Mouse (Mus musculus) neural tube, embryonic 13.5 days (tissue): ENCODE measurements at regions not wholly inside any gene's neighbourhood (a gene's known extent, or its start where the extent isn't known, plus 50 kb on each side); places are given as distances from the start of the nearest gene placed in this dataset.

Experiments
- ATAC-seq: fragments of 200-750 bp; cut with Nextera tagmentation; 2 replicates; pipeline ENCODE4 v1.8.0; 2017; ENCODE audit warnings: low read depth, mild to moderate bottlenecking, moderate TSS enrichment, moderate library complexity
- H3K27ac ChIP-seq: fragments of 300-500 bp; sonication (generic); replicated peaks from 2 replicates; pipeline ENCODE4 v1.5.1; 2015; ENCODE audit warnings: moderate library complexity, mild to moderate bottlenecking, inconsistent platforms
- H3K27me3 ChIP-seq: fragments of 300-500 bp; sonication (generic); 2 replicates; pipeline ENCODE4 v1.6.1; 2015; ENCODE audit warnings: mild to moderate bottlenecking, inconsistent platforms
- H3K36me3 ChIP-seq: fragments of 300-500 bp; sonication (generic); 2 replicates; pipeline ENCODE4 v1.6.1; 2015; ENCODE audit warnings: mild to moderate bottlenecking, inconsistent platforms
- H3K4me1 ChIP-seq: fragments of 300-500 bp; sonication (generic); replicated peaks from 2 replicates; pipeline ENCODE4 v1.6.1; 2015; ENCODE audit warnings: inconsistent platforms
- H3K4me2 ChIP-seq: fragments of 300-500 bp; sonication (generic); 2 replicates; pipeline ENCODE4 v1.6.1; 2015; ENCODE audit warnings: inconsistent platforms, mild to moderate bottlenecking, moderate library complexity
- H3K4me3 ChIP-seq: fragments of 300-500 bp; sonication (generic); 2 replicates; pipeline ENCODE4 v1.5.1; 2015; ENCODE audit warnings: mild to moderate bottlenecking, inconsistent platforms
- H3K9ac ChIP-seq: fragments of 300-500 bp; sonication (generic); 2 replicates; pipeline ENCODE4 v1.6.1; 2015; ENCODE audit warnings: moderate library complexity, mild to moderate bottlenecking, inconsistent platforms
- H3K9me3 ChIP-seq: fragments of 300-500 bp; sonication (generic); 2 replicates; pipeline ENCODE4 v1.6.1; 2016; ENCODE audit warnings: inconsistent platforms
- WGBS: fragments of 180-500 bp; shearing (Covaris S2); methylation state at CpG from one replicate; pipeline ENCODE4 v1.1.7; 2015; 5-methylcytosine and 5-hydroxymethylcytosine counted together

DNA sequence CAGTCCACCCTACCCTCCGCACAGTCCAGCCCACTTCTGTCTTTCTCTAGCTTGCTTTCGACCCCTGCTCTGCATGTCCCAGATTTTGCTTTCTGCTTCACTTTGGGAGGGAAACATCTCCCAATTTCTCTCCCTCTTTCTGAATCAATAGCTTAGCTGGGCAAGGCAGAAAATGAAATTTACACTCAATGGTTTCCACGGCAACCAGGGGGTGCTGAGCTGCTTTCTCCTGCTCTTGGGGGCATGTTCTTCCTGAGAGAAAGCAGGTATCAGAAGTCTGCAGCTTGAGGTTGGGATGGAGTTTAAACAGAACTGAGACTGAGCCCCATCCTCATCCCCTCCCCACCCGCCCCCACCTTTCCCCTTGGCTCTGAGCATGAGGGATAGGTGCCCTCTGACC lies 82.1 kb downstream of the Tpra1 start:
- peak overlapping the region; percentile 26; the same call in 1 of the 2 replicates for H3K9ac ChIP-seq
- no peaks in the 10 kb centered on the region for H3K9me3 ChIP-seq
- H3K4me2 ChIP-seq = no peak overlapping the region
- no peak overlapping the region for H3K4me3 ChIP-seq
- peaks cover 27% of the 10 kb centered on the region for H3K4me1 ChIP-seq
- H3K36me3 ChIP-seq = no peaks in the 10 kb centered on the region
- no peak overlapping the region for H3K27ac ChIP-seq
- H3K27me3 ChIP-seq = peaks cover 16% of the 10 kb centered on the region; the same call in 1 of the 2 replicates
- 71% methylated on average over 4 of the region's 4 CpGs for WGBS
- no peak for ATAC-seq

DNA sequence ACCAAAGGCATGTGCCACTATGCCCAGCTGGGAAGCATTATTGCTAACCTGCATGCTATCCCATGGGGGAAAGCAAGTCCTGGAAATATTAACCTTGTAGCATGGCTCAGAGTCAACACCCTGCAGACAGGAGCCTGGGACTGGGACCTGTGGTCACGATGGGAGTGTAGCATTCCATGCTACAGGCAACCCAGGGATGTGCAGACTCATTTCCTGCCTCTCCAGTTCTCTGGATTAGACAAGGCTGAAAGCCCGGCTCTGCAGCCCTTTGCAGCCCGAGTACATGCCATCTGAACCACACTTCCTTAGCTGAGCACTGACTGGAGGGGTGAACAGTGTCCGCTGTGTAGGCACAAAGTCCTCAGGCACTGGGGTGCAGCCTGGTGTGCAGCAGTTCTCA lies 82.8 kb downstream of the Tpra1 start:
- 68% methylated on average over 4 of the region's 4 CpGs for WGBS
- Histone ChIP-seq H3K27me3 (peaks cover 16% of the 10 kb centered on the region), H3K4me3 (no peak overlapping the region), H3K36me3 (no peaks in the 10 kb centered on the region), H3K4me2 (no peak overlapping the region), H3K27ac (no peak overlapping the region), H3K4me1 (peaks cover 20% of the 10 kb centered on the region), H3K9me3 (no peaks in the 10 kb centered on the region), H3K9ac (no peak overlapping the region)
- no peak for ATAC-seq

DNA sequence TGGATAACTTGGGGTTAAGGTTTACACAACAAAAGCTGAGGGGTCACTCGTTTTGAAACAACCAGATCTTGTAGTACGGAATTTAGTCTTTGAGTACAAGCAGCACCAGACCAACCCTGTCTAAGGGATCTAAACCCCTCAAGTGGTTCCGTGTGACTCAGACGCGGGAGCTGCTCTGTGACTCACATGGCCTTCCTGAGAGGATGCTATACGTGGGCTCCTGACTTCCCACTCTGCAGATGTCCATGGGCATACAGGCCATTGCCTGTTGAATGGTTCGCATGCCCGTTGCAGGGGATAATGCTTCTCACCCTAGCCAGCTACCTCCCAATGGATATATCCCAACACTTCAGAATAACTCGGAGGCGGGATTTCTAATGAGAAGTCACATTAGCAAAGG lies 86.5 kb downstream of the Tpra1 start:
- WGBS = 91% methylated on average over 10 of the region's 10 CpGs
- no peak overlapping the region for H3K27ac ChIP-seq
- no peak for ATAC-seq
- no peak overlapping the region for H3K4me2 ChIP-seq
- H3K4me1 ChIP-seq = peaks cover 7% of the 10 kb centered on the region
- H3K4me3 ChIP-seq = no peak overlapping the region
- peaks cover 17% of the 10 kb centered on the region for H3K27me3 ChIP-seq
- no peaks in the 10 kb centered on the region for H3K9me3 ChIP-seq
- no peaks in the 10 kb centered on the region for H3K36me3 ChIP-seq
- H3K9ac ChIP-seq = no peak overlapping the region

DNA sequence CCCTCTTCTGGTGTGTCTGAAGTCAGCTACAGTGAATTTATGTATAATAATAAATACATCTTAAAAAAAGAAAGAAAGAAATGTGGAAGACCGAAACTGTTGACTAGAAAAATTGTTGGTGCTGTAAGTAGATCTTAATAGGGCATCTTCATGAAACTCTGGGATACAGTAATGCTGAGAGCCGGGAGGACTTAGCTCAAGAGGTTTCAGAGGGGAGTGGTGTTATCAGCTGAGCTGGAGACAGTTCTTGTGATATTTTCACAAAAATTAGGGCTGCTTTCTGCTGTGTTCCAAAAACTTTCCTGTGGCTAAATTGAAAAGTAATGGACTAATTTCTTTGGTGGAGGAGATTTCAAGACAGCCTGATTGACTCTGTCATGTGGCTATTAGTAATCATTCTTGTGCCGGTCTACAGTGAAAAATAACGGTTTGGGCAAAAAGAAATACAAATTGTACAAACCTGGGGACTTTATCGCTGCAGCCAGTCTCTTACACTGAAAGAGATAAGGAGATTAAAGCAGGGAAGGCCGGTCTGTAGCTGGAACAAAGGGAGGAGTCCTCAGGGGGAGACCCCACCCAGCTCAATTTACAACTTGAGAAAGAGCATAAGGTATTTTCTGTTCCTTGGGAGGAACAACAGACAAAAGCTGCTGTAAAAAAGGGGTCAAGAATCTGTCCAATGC lies 87.7 kb downstream of the Tpra1 start:
- no peak overlapping the region for H3K27ac ChIP-seq
- H3K4me1 ChIP-seq = no peaks in the 10 kb centered on the region
- 77% methylated on average over 6 of the region's 6 CpGs for WGBS
- H3K4me3 ChIP-seq = no peak overlapping the region
- H3K9me3 ChIP-seq = no peaks in the 10 kb centered on the region
- H3K27me3 ChIP-seq = peaks cover 28% of the 10 kb centered on the region
- H3K9ac ChIP-seq = no peak overlapping the region
- H3K4me2 ChIP-seq = no peak overlapping the region
- ATAC-seq = no peak
- no peaks in the 10 kb centered on the region for H3K36me3 ChIP-seq

DNA sequence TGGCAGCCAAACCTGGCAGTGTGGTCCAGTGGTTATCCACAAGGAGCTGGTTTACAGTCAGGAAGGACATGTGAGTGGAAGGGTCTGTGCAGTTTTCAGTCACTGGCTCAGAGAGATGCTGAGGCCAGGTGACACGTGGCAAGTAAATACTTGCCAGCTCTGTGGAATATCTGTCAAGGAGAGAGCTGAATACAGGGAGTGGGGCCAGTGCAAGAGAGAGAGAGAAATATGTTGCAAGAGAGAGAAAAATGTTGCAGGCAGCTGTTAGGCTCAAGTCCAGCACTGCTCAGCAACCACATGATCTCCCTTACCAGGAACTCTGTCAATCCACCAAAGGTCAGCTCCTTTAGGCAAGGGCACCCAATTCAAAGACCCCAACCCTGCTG lies 88.2 kb downstream of the Tpra1 start:
- H3K27me3 ChIP-seq = peaks cover 29% of the 10 kb centered on the region
- 54% methylated on average over 1 of the region's 1 CpGs for WGBS
- H3K9ac ChIP-seq = no peak overlapping the region
- H3K9me3 ChIP-seq = no peaks in the 10 kb centered on the region
- no peak overlapping the region for H3K4me3 ChIP-seq
- H3K36me3 ChIP-seq = no peaks in the 10 kb centered on the region
- no peak for ATAC-seq
- H3K27ac ChIP-seq = no peak overlapping the region
- H3K4me2 ChIP-seq = no peak overlapping the region
- no peaks in the 10 kb centered on the region for H3K4me1 ChIP-seq

DNA sequence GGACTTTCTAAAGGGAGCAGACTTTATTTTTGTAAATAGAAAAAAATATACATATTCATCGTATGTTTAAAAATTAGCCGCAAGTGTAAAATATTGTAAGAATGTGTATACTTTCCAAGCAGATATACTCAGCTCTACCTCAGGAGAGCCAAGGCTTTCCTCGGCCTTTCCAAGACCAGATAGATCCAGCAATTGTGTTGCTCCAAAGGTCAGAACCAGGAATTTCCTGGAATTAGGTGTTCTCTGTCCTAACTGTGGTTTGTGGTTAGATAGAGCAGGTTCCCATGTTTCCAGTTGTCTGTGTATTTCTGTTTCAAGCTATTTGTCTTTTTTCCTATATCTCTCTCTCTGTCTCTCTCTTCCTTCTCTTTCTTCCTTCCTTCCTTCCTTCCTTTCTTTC lies 93.0 kb downstream of the Tpra1 start:
- no peak overlapping the region for H3K4me3 ChIP-seq
- H3K27ac ChIP-seq = no peak overlapping the region
- H3K27me3 ChIP-seq = peaks cover 39% of the 10 kb centered on the region
- H3K9me3 ChIP-seq = no peaks in the 10 kb centered on the region
- no peak for ATAC-seq
- no peaks in the 10 kb centered on the region for H3K36me3 ChIP-seq
- no peak overlapping the region for H3K4me2 ChIP-seq
- H3K4me1 ChIP-seq = peaks cover 7% of the 10 kb centered on the region; the same call in 1 of the 2 replicates
- WGBS = 86% methylated on average over 3 of the region's 3 CpGs
- H3K9ac ChIP-seq = no peak overlapping the region

DNA sequence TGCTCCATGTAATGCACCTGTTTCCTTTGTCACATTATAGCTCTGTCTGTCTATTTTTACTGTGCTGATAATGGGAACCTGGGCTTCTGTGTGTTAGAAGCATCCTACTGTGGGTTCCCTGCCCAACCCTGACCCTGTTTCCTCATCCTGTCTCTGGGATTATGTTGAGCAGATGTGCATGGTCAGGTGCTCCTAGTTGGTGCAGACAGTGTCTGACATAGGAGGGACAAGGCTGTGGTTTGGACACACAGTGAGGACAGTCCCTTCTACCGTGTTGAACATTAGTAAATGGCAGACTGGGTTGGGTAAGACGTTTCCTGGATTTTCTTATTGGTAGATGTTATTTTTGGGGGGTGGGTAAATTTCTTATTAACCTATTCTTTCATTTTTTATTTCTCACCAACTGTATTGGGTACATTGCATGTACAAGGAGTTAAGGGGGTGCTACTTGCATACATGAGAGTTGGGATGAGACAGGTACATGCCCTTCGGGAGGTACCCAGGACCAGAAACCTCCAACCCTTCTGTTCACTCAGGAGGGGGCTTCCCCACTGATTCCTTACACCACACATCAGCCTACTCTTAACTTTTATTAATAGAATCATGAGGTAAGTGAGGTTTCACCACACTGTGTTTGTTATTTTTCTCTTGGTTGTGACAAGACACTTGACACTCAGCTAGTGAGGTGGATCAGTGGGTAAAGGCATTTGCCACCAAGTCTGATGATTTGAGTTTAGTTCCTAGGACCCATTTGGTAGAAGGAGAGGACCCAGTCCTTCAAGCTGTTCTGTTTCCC lies 97.1 kb downstream of the Tpra1 start:
- Histone ChIP-seq H3K27ac (no peak overlapping the region), H3K4me1 (peaks cover 21% of the 10 kb centered on the region), H3K4me2 (no peak overlapping the region), H3K27me3 (peaks cover 41% of the 10 kb centered on the region), H3K36me3 (no peaks in the 10 kb centered on the region), H3K9ac (no peak overlapping the region), H3K9me3 (no peaks in the 10 kb centered on the region), H3K4me3 (no peak overlapping the region)
- WGBS = 97% methylated on average over 3 of the region's 3 CpGs
- ATAC-seq = no peak

DNA sequence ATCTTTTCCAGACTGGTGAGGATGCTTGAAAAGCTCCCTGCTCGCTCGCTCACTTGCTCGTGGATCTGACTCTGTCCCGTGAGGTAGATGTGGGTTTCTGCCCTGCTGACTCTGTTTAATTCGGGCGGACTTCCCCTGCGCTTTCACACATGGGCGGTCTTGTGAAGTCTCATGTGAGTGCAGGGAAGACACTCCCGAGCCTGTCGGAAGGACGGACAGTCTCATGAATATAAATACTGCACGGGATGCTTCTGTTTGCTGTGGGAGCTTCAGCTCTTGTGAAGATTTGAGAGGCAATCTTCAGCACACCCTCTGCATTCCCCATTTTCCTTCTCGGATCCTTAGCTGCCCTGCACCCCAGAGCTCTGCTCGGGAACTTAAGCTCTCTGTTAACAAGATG lies 98.3 kb downstream of the Tpra1 start:
- no peak for ATAC-seq
- peaks cover 21% of the 10 kb centered on the region for H3K4me1 ChIP-seq
- H3K4me2 ChIP-seq = 0 out of 2 replicates have a peak overlapping the region, but pooled peaks have one; percentile 7

DNA sequence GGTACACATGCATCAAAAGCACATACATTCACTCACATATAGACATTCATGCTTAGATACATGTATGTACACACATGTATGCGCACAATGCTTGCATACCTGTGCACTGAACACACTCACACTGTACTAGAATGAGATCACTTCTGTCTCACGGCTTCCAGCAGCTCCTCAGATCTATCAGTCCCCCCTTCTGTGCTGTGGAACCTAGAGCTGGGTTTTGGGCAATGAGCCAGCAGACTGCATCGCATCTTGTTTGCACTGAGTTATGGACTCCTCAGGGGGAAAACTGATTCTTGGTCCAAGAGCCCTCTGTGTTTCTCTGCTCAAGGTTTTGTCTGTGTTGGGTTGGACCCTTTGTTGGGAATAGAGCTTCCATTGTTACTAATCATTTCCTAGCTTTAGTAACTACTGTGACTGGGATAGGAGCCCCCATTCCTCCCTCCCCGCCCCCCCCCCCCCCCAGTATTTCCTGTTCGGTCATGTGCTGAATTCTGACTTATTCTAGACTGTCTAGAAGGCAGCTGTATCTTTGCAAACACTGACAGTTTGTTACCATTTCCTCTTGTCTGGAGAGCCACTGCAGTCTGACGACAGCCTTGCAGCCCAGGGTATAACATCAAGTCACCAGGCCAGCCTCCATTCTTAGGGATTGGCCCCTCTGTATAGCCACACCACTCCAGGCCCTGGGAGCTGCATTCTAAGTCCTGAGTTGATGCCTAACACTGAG lies 101.3 kb downstream of the Tpra1 start:
- H3K27me3 ChIP-seq = peaks cover 38% of the 10 kb centered on the region
- no peaks in the 10 kb centered on the region for H3K36me3 ChIP-seq
- peak; percentile 71 for ATAC-seq
- no peak overlapping the region for H3K9ac ChIP-seq
- no peak overlapping the region for H3K4me2 ChIP-seq
- no peaks in the 10 kb centered on the region for H3K9me3 ChIP-seq
- WGBS = 36% methylated on average over 5 of the region's 6 CpGs
- H3K27ac ChIP-seq = peak overlapping the region; percentile 23; the same call in 1 of the 2 replicates
- no peak overlapping the region for H3K4me3 ChIP-seq
- peaks cover 32% of the 10 kb centered on the region for H3K4me1 ChIP-seq

More for the DNA sequence above, 98.3 kb downstream of the Tpra1 start:
- no peak overlapping the region for H3K9ac ChIP-seq
- H3K36me3 ChIP-seq = no peaks in the 10 kb centered on the region
- WGBS = 22% methylated on average over 14 of the region's 14 CpGs
- no peak overlapping the region for H3K4me3 ChIP-seq
- H3K27ac ChIP-seq = no peak overlapping the region
- peaks cover 38% of the 10 kb centered on the region for H3K27me3 ChIP-seq
- H3K9me3 ChIP-seq = no peaks in the 10 kb centered on the region

DNA sequence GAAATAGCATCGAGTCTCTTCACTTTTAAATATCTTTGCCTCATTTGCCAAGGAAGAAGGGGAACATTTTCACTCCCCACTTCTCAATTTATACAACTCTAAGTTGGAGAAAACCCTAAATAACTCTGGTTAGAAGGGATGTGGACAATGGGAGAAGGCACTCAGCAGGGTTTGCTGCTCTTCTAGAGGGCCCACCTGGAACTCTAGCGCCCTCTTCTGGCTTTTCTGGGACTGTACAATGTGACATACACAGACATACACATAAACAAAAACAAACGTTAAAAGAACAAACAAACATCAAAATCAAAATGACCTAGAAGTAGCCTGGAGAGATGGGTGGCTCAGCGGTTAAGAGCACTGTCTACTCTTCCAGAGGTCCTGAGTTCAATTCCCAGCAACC lies 103.0 kb downstream of the Tpra1 start:
- Histone ChIP-seq H3K4me3 (no peak overlapping the region), H3K27me3 (peaks cover 32% of the 10 kb centered on the region), H3K36me3 (no peaks in the 10 kb centered on the region), H3K4me2 (no peak overlapping the region), H3K9me3 (no peaks in the 10 kb centered on the region), H3K9ac (no peak overlapping the region), H3K4me1 (peaks cover 49% of the 10 kb centered on the region), H3K27ac (no peak overlapping the region)
- ATAC-seq = no peak
- WGBS = 54% methylated on average over 4 of the region's 4 CpGs

DNA sequence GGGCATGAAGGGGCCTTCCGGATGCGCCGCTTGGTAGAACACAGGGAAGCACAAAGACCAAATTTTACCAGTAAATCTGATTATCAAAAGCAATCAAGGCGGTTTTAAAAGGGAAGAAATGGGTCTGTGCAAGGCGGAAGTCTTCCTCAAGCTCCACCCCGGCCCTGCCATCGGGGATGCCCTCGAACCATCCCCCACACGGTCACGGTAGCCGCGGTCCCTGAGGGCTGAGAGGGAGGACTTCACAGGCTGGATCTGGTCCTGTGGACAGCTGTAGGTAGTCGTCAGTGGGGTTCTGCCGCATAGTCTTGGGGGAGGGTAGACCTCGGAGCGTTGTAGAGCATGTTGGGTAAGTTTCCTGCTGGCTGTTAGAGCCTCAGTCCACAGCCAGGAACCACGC lies 104.9 kb downstream of the Tpra1 start:
- H3K27me3 ChIP-seq = peaks cover 32% of the 10 kb centered on the region
- no peaks in the 10 kb centered on the region for H3K9me3 ChIP-seq
- peak overlapping the region; percentile 67 for H3K27ac ChIP-seq
- no peak for ATAC-seq
- H3K9ac ChIP-seq = peak overlapping the region; percentile 32; the same call in 1 of the 2 replicates
- peaks cover 61% of the 10 kb centered on the region for H3K4me1 ChIP-seq
- H3K4me2 ChIP-seq = peak overlapping the region; percentile 40
- no peaks in the 10 kb centered on the region for H3K36me3 ChIP-seq
- peak overlapping the region; percentile 2; the same call in 1 of the 2 replicates for H3K4me3 ChIP-seq
- WGBS = 14% methylated on average over 17 of the region's 17 CpGs

DNA sequence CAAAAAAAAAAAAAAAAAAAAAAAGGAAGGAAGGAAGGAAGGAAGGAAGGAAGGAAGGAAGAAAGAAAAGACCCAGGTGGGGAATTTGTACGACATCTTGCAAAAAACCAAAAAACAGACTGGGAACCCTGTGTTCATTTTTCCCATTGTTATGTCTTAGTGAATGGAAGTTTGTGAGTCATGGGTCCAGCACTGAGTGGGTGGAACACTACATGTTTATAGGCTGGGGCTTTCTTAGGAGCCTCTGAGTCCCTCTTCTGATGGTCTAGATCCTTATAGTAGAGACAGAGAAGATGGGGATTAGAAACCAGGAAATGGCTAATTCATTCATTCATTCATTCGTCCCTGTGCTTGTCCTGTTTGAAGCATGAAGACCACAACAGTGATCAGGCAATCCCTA lies 105.5 kb downstream of the Tpra1 start:
- H3K9me3 ChIP-seq = no peaks in the 10 kb centered on the region
- no peaks in the 10 kb centered on the region for H3K36me3 ChIP-seq
- H3K4me2 ChIP-seq = no peak overlapping the region
- 80% methylated on average over 2 of the region's 2 CpGs for WGBS
- no peak for ATAC-seq
- H3K27me3 ChIP-seq = peaks cover 30% of the 10 kb centered on the region
- no peak overlapping the region for H3K9ac ChIP-seq
- no peak overlapping the region for H3K4me3 ChIP-seq
- H3K4me1 ChIP-seq = peaks cover 63% of the 10 kb centered on the region
- peak overlapping the region; percentile 81 for H3K27ac ChIP-seq
